Mouse (Mus musculus) gastrocnemius, adult 2 months (tissue): ENCODE measurements around the gene Mup17. TPM values are rescaled to one million over a fixed set of nuclear protein-coding genes. Genes with fewer than 3 reads are reported as not detected.
"Not testable (repeated sequence)": the region's sequence is repeated elsewhere in the genome, so short reads cannot be mapped to it uniquely, and the experiment has no call there.

Experiments used
- DNase-seq: peaks from one replicate; pipeline ENCODE4 v3.0.0; 2022
- H3K27ac ChIP-seq: fragments of 200-600 bp; 2 replicates; pipeline ENCODE4 v1.8.1; 2022; ENCODE audit warnings: mild to moderate bottlenecking
- H3K4me3 ChIP-seq: fragments of 200-600 bp; 2 replicates; pipeline ENCODE4 v1.8.1; 2022; ENCODE audit warnings: mild to moderate bottlenecking, moderate library complexity
- CTCF ChIP-seq: fragments of 200-600 bp; IDR thresholded peaks from 2 replicates; pipeline ENCODE4 v1.8.1; 2022; ENCODE audit warnings: antibody characterized with exemption, mild to moderate bottlenecking, moderate library complexity
- intact Hi-C: fragments of 180-260 bp; cut with DNase I; formaldehyde crosslinking; loops from one replicate; pipeline ENCODE4 v1.15.1; 2025
- long read RNA-seq, 2 experiments: library from polyadenylated mRNA; stranded (forward); transcript quantifications; one replicate each; pipeline ENCODE4 v2.0.0; 2021
- total RNA-seq, 2 experiments: library from RNA; stranded (reverse); gene quantifications; 2 replicates each; pipeline ENCODE4 v1.2.3; 2021

Mup17 gene
- total RNA-seq = not detected
- long read RNA-seq, experiment 1 = 0 reads
- long read RNA-seq, experiment 2 = 0 reads

DNA sequence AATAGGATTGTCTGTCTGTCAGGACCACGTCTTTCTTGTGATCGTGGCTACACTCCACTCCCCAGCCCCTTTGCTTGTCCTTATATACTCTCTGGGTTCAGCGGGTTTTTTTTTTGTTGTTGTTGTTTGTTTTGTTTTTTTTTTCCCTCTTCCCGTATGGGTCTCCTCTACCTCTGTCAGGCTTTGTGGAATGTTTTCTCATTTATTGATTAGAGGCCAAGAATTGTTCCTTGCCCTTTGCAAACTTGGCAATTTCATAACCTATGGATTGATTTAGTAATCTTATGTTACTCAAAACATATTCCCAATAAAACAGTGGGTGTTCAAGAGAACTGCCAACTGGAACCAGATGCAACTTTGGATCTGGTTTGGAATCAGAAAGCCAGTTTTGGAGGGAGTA lies at the start of gene Mup17:
Gene Mup17 (minus strand): TSS at position 101 of the 400 bp plus-strand sequence.
- H3K4me3 ChIP-seq, DNase-seq, H3K27ac ChIP-seq, intact Hi-C loops: not testable (repeated sequence)

- DNase-seq, intact Hi-C loops, H3K4me3 ChIP-seq, H3K27ac ChIP-seq: not testable (repeated sequence)
Observed at GRCm38 (mm10) chr4:61571561-61571960, 24.1 kb downstream of the Mup17 start.

DNA sequence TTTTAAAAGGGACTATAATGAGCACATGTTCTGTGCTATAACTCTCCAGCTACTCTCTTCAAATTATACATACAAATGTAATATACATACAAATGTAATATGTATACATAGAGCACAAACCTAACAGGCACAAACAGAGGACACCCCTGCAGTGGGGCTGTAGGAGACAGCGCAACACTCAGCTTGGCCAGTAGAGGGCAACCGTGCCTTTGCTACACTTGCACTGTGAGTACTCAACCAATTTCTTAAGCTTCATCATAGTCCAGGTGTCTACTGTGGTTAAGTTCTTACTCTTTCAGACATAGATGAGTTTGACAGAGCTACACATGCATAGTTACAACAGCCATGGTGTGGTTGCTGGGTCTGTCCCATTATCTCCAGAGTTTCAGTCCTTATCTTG lies 39.8 kb downstream of the Mup17 start:
- DNase-seq, H3K4me3 ChIP-seq, H3K27ac ChIP-seq, intact Hi-C loops: not testable (repeated sequence)
- peak; percentile 23; the same call in 1 of the 2 replicates for TF ChIP-seq CTCF

Other genes with a start within 250 kb of the Mup17 start
- not detected for gene Mup15, start 156.1 kb downstream of the Mup17 start, total RNA-seq
- under 1 TPM in 1 of 2 experiments, not detected in 1; 0.59 TPM for gene Mup16, start 76.3 kb downstream of the Mup17 start, total RNA-seq
- not detected for gene Mup18, start 78.3 kb upstream of the Mup17 start, total RNA-seq
- gene Mup19, start 186.4 kb upstream of the Mup17 start, total RNA-seq = not detected
- not detected for gene Mup5, start 239.4 kb upstream of the Mup17 start, total RNA-seq